Mouse (Mus musculus): ENCODE results near the gene Cops8. TPM values are rescaled to one million over a fixed set of nuclear protein-coding genes. Genes with fewer than 3 reads are reported as not detected.

Gene Cops8
- polyA plus RNA-seq (2014; fragmentation: Nextera tagmentation; extraction: Ambion mirVana): 155 and 178 TPM in 2 replicates

GRCm38 (mm10) chr1:90602759-90603560 lies at the start of gene Cops8:
Gene Cops8 (plus strand): TSS chr1:90602981.
- peaks cover 8% of the 10 kb centered on the region; the same call in 1 of the 2 replicates for H3K4me1 ChIP-seq (ENCODE audit: control insufficient read depth, insufficient read depth, low read length)
- no peaks in the 10 kb centered on the region for H3K27me3 ChIP-seq (ENCODE audit: control insufficient read depth, insufficient read depth, low read length)
- 3% methylated on average over 48 of the region's 48 CpGs for WGBS
- peak within 1 kb of the TSS; percentile 80 for H3K9ac ChIP-seq (replicated peaks; ENCODE audit: low read length)
- H3K9me3 ChIP-seq (ENCODE audit: control insufficient read depth, low read length): no peaks in the 10 kb centered on the region
- H3K4me3 ChIP-seq (replicated peaks; ENCODE audit: low read depth, low read length): peak within 1 kb of the TSS; percentile 73
- H3K36me3 ChIP-seq (ENCODE audit: control insufficient read depth, insufficient read depth, low read length): peaks cover 27% of the 10 kb centered on the region
- H3K27ac ChIP-seq (replicated peaks; ENCODE audit: low read depth, low read length): peak within 1 kb of the TSS; percentile 70
- H3K4me2 ChIP-seq (ENCODE audit: low read length): peak within 1 kb of the TSS; percentile 64
- peak; percentile 99 for ATAC-seq (ENCODE audit: low FRiP score, low TSS enrichment)
- DNase-seq: peak; percentile 99

- no peak for DNase-seq
- ATAC-seq (ENCODE audit: low FRiP score, low TSS enrichment): no peak
- no peaks in the 10 kb centered on the region for H3K27me3 ChIP-seq (ENCODE audit: control insufficient read depth, insufficient read depth, low read length)
Observed at GRCm38 (mm10) chr1:90557140-90557539, 45.6 kb upstream of the Cops8 start.

GRCm38 (mm10) chr1:90560942-90561726 lies 41.6 kb upstream of the Cops8 start:
- H3K9me3 ChIP-seq (ENCODE audit: control insufficient read depth, low read length): no peaks in the 10 kb centered on the region
- ATAC-seq (ENCODE audit: low FRiP score, low TSS enrichment) (no peak; the same call in 1 of the 2 replicates), DNase-seq (peak; percentile 68)
- no peaks in the 10 kb centered on the region for H3K27me3 ChIP-seq (ENCODE audit: control insufficient read depth, insufficient read depth, low read length)
- no peak overlapping the region for H3K27ac ChIP-seq (replicated peaks; ENCODE audit: low read depth, low read length)
- no peak overlapping the region for H3K9ac ChIP-seq (replicated peaks; ENCODE audit: low read length)
- WGBS: 26% methylated on average over 5 of the region's 5 CpGs
- H3K4me3 ChIP-seq (replicated peaks; ENCODE audit: low read depth, low read length): no peak overlapping the region
- H3K4me2 ChIP-seq (ENCODE audit: low read length): no peak overlapping the region
- H3K36me3 ChIP-seq (ENCODE audit: control insufficient read depth, insufficient read depth, low read length): no peaks in the 10 kb centered on the region
- H3K4me1 ChIP-seq (ENCODE audit: control insufficient read depth, insufficient read depth, low read length): no peaks in the 10 kb centered on the region

More at GRCm38 (mm10) chr1:90557140-90557539, 45.6 kb upstream of the Cops8 start:
- no peak overlapping the region for H3K4me2 ChIP-seq (ENCODE audit: low read length)
- H3K4me1 ChIP-seq (ENCODE audit: control insufficient read depth, insufficient read depth, low read length): no peaks in the 10 kb centered on the region
- no peak overlapping the region for H3K9ac ChIP-seq (replicated peaks; ENCODE audit: low read length)
- no peaks in the 10 kb centered on the region for H3K9me3 ChIP-seq (ENCODE audit: control insufficient read depth, low read length)
- no peak overlapping the region for H3K4me3 ChIP-seq (replicated peaks; ENCODE audit: low read depth, low read length)
- 85% methylated on average over 1 of the region's 1 CpGs for WGBS
- H3K27ac ChIP-seq (replicated peaks; ENCODE audit: low read depth, low read length): no peak overlapping the region
- H3K36me3 ChIP-seq (ENCODE audit: control insufficient read depth, insufficient read depth, low read length): no peaks in the 10 kb centered on the region

DNA sequence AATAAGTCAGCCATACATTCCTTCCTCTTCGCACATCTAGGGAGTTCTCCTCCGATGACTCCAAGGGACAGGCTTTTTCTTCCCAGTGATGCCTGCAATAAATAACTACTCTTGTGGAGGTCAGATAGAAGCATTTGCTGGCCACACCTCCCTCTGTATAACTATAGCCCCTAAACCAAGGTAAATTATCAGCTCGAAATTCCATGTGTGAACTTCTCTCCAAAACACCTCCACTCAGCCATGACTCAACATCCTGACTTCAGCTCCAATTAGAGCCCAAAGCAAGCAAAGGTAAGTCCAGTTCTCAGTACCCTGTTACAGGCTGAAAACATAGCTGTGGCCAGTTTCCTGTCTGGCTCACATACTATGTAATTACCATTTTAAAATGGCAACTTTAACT lies 38.8 kb upstream of the Cops8 start:
- Histone ChIP-seq H3K27me3 (ENCODE audit: control insufficient read depth, insufficient read depth, low read length) (no peaks in the 10 kb centered on the region), H3K4me3 (replicated peaks; ENCODE audit: low read depth, low read length) (no peak overlapping the region), H3K27ac (replicated peaks; ENCODE audit: low read depth, low read length) (no peak overlapping the region), H3K9me3 (ENCODE audit: control insufficient read depth, low read length) (no peaks in the 10 kb centered on the region), H3K36me3 (ENCODE audit: control insufficient read depth, insufficient read depth, low read length) (no peaks in the 10 kb centered on the region), H3K4me1 (ENCODE audit: control insufficient read depth, insufficient read depth, low read length) (no peaks in the 10 kb centered on the region), H3K4me2 (ENCODE audit: low read length) (no peak overlapping the region), H3K9ac (replicated peaks; ENCODE audit: low read length) (no peak overlapping the region)
- ATAC-seq (ENCODE audit: low FRiP score, low TSS enrichment): no peak
- 92% methylated on average over 3 of the region's 3 CpGs for WGBS
- no peak for DNase-seq

GRCm38 (mm10) chr1:90566664-90567440 lies 35.9 kb upstream of the Cops8 start:
- 51% methylated on average over 15 of the region's 15 CpGs for WGBS
- H3K27ac ChIP-seq (replicated peaks; ENCODE audit: low read depth, low read length): no peak overlapping the region
- peak; percentile 39 for DNase-seq
- no peaks in the 10 kb centered on the region for H3K4me1 ChIP-seq (ENCODE audit: control insufficient read depth, insufficient read depth, low read length)
- H3K9me3 ChIP-seq (ENCODE audit: control insufficient read depth, low read length): no peaks in the 10 kb centered on the region
- no peak overlapping the region for H3K9ac ChIP-seq (replicated peaks; ENCODE audit: low read length)
- ATAC-seq (ENCODE audit: low FRiP score, low TSS enrichment): no peak
- no peaks in the 10 kb centered on the region for H3K27me3 ChIP-seq (ENCODE audit: control insufficient read depth, insufficient read depth, low read length)
- H3K36me3 ChIP-seq (ENCODE audit: control insufficient read depth, insufficient read depth, low read length): no peaks in the 10 kb centered on the region
- H3K4me2 ChIP-seq (ENCODE audit: low read length): no peak overlapping the region
- no peak overlapping the region for H3K4me3 ChIP-seq (replicated peaks; ENCODE audit: low read depth, low read length)

DNA sequence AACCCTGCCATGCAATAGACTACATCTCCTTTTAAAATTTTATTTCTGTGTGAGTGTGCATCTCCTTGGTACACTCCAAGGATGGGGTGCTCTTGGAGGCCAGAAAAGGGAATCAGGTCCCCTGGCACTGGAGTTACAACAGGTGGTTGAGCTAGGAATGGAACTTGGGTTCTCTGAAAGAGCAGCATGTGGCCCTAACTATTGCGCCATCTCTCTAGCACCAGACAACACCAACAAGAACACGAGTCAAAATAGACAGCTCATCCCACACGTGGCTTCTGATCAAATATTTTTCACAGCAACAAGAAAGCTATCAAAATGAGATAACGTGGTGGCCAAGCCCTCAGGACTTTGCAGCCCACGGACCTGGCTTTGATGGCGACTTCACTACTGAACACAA lies 28.9 kb upstream of the Cops8 start:
- H3K9me3 ChIP-seq (ENCODE audit: control insufficient read depth, low read length): no peaks in the 10 kb centered on the region
- WGBS: 94% methylated on average over 6 of the region's 6 CpGs
- H3K27me3 ChIP-seq (ENCODE audit: control insufficient read depth, insufficient read depth, low read length): no peaks in the 10 kb centered on the region
- H3K36me3 ChIP-seq (ENCODE audit: control insufficient read depth, insufficient read depth, low read length): no peaks in the 10 kb centered on the region
- no peak overlapping the region for H3K9ac ChIP-seq (replicated peaks; ENCODE audit: low read length)
- no peak overlapping the region for H3K4me2 ChIP-seq (ENCODE audit: low read length)
- ATAC-seq (ENCODE audit: low FRiP score, low TSS enrichment) (no peak), DNase-seq (no peak)
- peaks cover 7% of the 10 kb centered on the region; the same call in 1 of the 2 replicates for H3K4me1 ChIP-seq (ENCODE audit: control insufficient read depth, insufficient read depth, low read length)
- H3K4me3 ChIP-seq (replicated peaks; ENCODE audit: low read depth, low read length): no peak overlapping the region
- no peak overlapping the region for H3K27ac ChIP-seq (replicated peaks; ENCODE audit: low read depth, low read length)

DNA sequence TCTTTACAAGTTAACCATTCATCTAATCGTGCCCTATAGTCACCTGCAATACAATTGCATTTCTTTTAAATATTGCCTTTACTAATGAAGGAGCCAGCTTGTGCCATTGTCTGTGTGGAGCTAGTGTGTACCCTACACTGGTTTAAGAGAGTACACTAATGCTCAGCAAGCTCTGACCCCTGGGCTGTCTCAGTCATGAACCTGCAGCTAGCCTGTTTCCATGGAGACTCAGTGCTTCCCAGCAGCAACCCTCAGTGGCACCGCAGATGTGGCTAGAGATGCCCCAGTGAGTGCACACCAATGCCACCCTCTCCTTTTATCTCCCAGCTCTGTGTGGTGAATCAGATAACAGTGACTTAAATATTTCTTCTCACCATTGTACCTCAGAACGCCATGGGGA lies 27.9 kb upstream of the Cops8 start:
- ATAC-seq (ENCODE audit: low FRiP score, low TSS enrichment) (no peak), DNase-seq (peak; percentile 41)
- H3K9ac ChIP-seq (replicated peaks; ENCODE audit: low read length): no peak overlapping the region
- no peaks in the 10 kb centered on the region for H3K36me3 ChIP-seq (ENCODE audit: control insufficient read depth, insufficient read depth, low read length)
- H3K27me3 ChIP-seq (ENCODE audit: control insufficient read depth, insufficient read depth, low read length): no peaks in the 10 kb centered on the region
- peaks cover 7% of the 10 kb centered on the region; the same call in 1 of the 2 replicates for H3K4me1 ChIP-seq (ENCODE audit: control insufficient read depth, insufficient read depth, low read length)
- no peak overlapping the region for H3K4me3 ChIP-seq (replicated peaks; ENCODE audit: low read depth, low read length)
- no peak overlapping the region for H3K27ac ChIP-seq (replicated peaks; ENCODE audit: low read depth, low read length)
- no peak overlapping the region for H3K4me2 ChIP-seq (ENCODE audit: low read length)
- no peaks in the 10 kb centered on the region for H3K9me3 ChIP-seq (ENCODE audit: control insufficient read depth, low read length)
- 27% methylated on average over 3 of the region's 3 CpGs for WGBS

- Histone ChIP-seq H3K27me3 (ENCODE audit: control insufficient read depth, insufficient read depth, low read length) (no peaks in the 10 kb centered on the region), H3K9me3 (ENCODE audit: control insufficient read depth, low read length) (no peaks in the 10 kb centered on the region), H3K36me3 (ENCODE audit: control insufficient read depth, insufficient read depth, low read length) (no peaks in the 10 kb centered on the region), H3K4me1 (ENCODE audit: control insufficient read depth, insufficient read depth, low read length) (peaks cover 10% of the 10 kb centered on the region; the same call in 1 of the 2 replicates), H3K9ac (replicated peaks; ENCODE audit: low read length) (no peak overlapping the region), H3K4me3 (replicated peaks; ENCODE audit: low read depth, low read length) (no peak overlapping the region), H3K27ac (replicated peaks; ENCODE audit: low read depth, low read length) (no peak overlapping the region), H3K4me2 (ENCODE audit: low read length) (no peak overlapping the region)
- ATAC-seq (ENCODE audit: low FRiP score, low TSS enrichment) (no peak), DNase-seq (no peak)
- WGBS: 65% methylated on average over 5 of the region's 5 CpGs
Observed at GRCm38 (mm10) chr1:90577417-90577816, 25.4 kb upstream of the Cops8 start.
